Mouse (Mus musculus) CH12.LX (cell line): ENCODE data around the gene Timm13. TPM values are rescaled to one million over a fixed set of nuclear protein-coding genes. Genes with fewer than 3 reads are reported as not detected.

Experiments
- DNase-seq: peaks from one replicate; pipeline ENCODE4 v3.0.0-alpha.2; 2013; ENCODE audit errors: extremely low read depth
- H3K27ac ChIP-seq: 2 replicates; pipeline ENCODE4 v1.5.1; 2012; ENCODE audit warnings: low read depth, mild to moderate bottlenecking, control low read depth, moderate library complexity; ENCODE audit not compliant: insufficient read depth
- H3K27me3 ChIP-seq: replicated peaks from 2 replicates; pipeline ENCODE3; 2012; ENCODE audit warnings: inconsistent platforms
- H3K36me3 ChIP-seq, 2 experiments: replicated peaks in 1 of 2; 2 replicates each; pipeline versions ENCODE3 to v1.6.1; 2012; ENCODE audit warnings: inconsistent platforms in 1 of 2, low read length in 1 of 2, mild to moderate bottlenecking in 1 of 2, mixed read lengths in 1 of 2, moderate library complexity in 1 of 2; ENCODE audit not compliant: control insufficient read depth in 1 of 2, insufficient read depth in 1 of 2
- H3K4me1 ChIP-seq, 2 experiments: 2 replicates each; pipeline ENCODE4 v1.6.1; 2012; ENCODE audit warnings: inconsistent platforms in 1 of 2, moderate library complexity in 1 of 2; ENCODE audit not compliant: insufficient read depth in 2 of 2, control insufficient read depth in 1 of 2
- H3K4me2 ChIP-seq: 2 replicates; pipeline ENCODE4 v1.6.1; 2012; ENCODE audit warnings: low read depth, mild to moderate bottlenecking, control low read depth; ENCODE audit not compliant: poor library complexity, insufficient read depth, severe bottlenecking
- H3K4me3 ChIP-seq, 3 experiments: fragments of 150-350 bp in 1 of 3; sonication (generic) in 1 of 3; replicated peaks in 1 of 3; 2 replicates each; pipeline versions ENCODE3 to v1.5.1; 2011 to 2012; ENCODE audit warnings: low read depth in 2 of 3, low read length in 2 of 3, mild to moderate bottlenecking in 2 of 3, moderate library complexity in 2 of 3, control low read depth in 1 of 3, improper control_type of control experiment in 1 of 3, inconsistent platforms in 1 of 3, mixed read lengths in 1 of 3; ENCODE audit not compliant: poor library complexity in 1 of 3
- H3K79me2 ChIP-seq: replicated peaks from 2 replicates; pipeline ENCODE4 v1.6.1; 2012; ENCODE audit warnings: mild to moderate bottlenecking, moderate library complexity; ENCODE audit not compliant: control insufficient read depth, poor library complexity, insufficient read depth, severe bottlenecking; ENCODE audit errors: extremely low read depth
- H3K9ac ChIP-seq: 2 replicates; pipeline ENCODE4 v1.6.1; 2012; ENCODE audit warnings: low read depth, mild to moderate bottlenecking, control low read depth, moderate library complexity; ENCODE audit not compliant: insufficient read depth
- H3K9me3 ChIP-seq: replicated peaks from 2 replicates; pipeline ENCODE3; 2012; ENCODE audit warnings: low read length, inconsistent platforms, mixed read lengths
- CHD1 ChIP-seq: IDR thresholded peaks from 2 replicates; pipeline ENCODE4 v1.6.1; 2012; ENCODE audit warnings: low read depth, low read length, improper control_type of control experiment, inconsistent platforms
- CHD2 ChIP-seq: IDR thresholded peaks from 2 replicates; pipeline ENCODE4 v1.6.1; 2011; ENCODE audit warnings: low read length, improper control_type of control experiment
- CTCF ChIP-seq, 2 experiments: IDR thresholded peaks in 1 of 2; conservative IDR thresholded peaks in 1 of 2; 2 replicates each; pipeline ENCODE4 v1.5.1; 2011 to 2012; ENCODE audit warnings: low read depth in 2 of 2, low read length in 2 of 2, improper control_type of control experiment in 1 of 2, inconsistent platforms in 1 of 2, mild to moderate bottlenecking in 1 of 2, moderate library complexity in 1 of 2
- ETS1 ChIP-seq: conservative IDR thresholded peaks from 2 replicates; pipeline ENCODE4 v1.6.1; 2012; ENCODE audit warnings: low read depth, mild to moderate bottlenecking, inconsistent platforms, low read length, improper control_type of control experiment, moderate library complexity
- GABPA ChIP-seq: IDR thresholded peaks from 2 replicates; pipeline ENCODE4 v1.6.1; 2012; ENCODE audit warnings: low read depth, low read length, improper control_type of control experiment, inconsistent platforms; ENCODE audit not compliant: insufficient replicate concordance
- IRF4 ChIP-seq: IDR thresholded peaks from 2 replicates; pipeline ENCODE4 v1.6.1; 2014; ENCODE audit warnings: low read depth, mild to moderate bottlenecking, inconsistent platforms, low read length, improper control_type of control experiment
- JUN ChIP-seq: IDR thresholded peaks from 2 replicates; pipeline ENCODE4 v1.6.1; 2011; ENCODE audit warnings: low read depth, mild to moderate bottlenecking, low read length, improper control_type of control experiment, moderate library complexity; ENCODE audit not compliant: insufficient read depth
- JUND ChIP-seq: conservative IDR thresholded peaks from 2 replicates; pipeline ENCODE4 v1.6.1; 2011; ENCODE audit warnings: low read depth, low read length, improper control_type of control experiment
- KAT2A ChIP-seq: IDR thresholded peaks from 2 replicates; pipeline ENCODE4 v1.6.1; 2012; ENCODE audit warnings: low read length, improper control_type of control experiment, inconsistent platforms; ENCODE audit not compliant: insufficient replicate concordance
- MAFK ChIP-seq: IDR thresholded peaks from 2 replicates; pipeline ENCODE4 v1.6.1; 2011; ENCODE audit warnings: low read length, improper control_type of control experiment; ENCODE audit not compliant: insufficient replicate concordance
- MAX ChIP-seq: IDR thresholded peaks from 2 replicates; pipeline ENCODE4 v1.6.1; 2011; ENCODE audit warnings: low read length, improper control_type of control experiment
- NELFE ChIP-seq: IDR thresholded peaks from 2 replicates; pipeline ENCODE4 v1.6.1; 2011; ENCODE audit warnings: low read depth, low read length, improper control_type of control experiment
- NRF1 ChIP-seq: IDR thresholded peaks from 2 replicates; pipeline ENCODE4 v1.6.1; 2014; ENCODE audit warnings: low read depth, mild to moderate bottlenecking, inconsistent platforms, low read length, improper control_type of control experiment, moderate library complexity
- PAX5 ChIP-seq: IDR thresholded peaks from 2 replicates; pipeline ENCODE4 v1.6.1; 2012; ENCODE audit warnings: low read length, inconsistent platforms, mixed read lengths
- POLR2A ChIP-seq: IDR thresholded peaks from 2 replicates; pipeline ENCODE4 v1.6.1; 2011; ENCODE audit warnings: low read depth, mild to moderate bottlenecking, improper control_type of control experiment, low read length
- POLR2AphosphoS2 ChIP-seq: IDR thresholded peaks from 2 replicates; pipeline ENCODE4 v1.6.1; 2011; ENCODE audit warnings: low read depth, low read length, improper control_type of control experiment
- RCOR1 ChIP-seq: conservative IDR thresholded peaks from 2 replicates; pipeline ENCODE4 v1.6.1; 2012; ENCODE audit warnings: low read depth, mild to moderate bottlenecking, inconsistent platforms, low read length, improper control_type of control experiment
- SIN3A ChIP-seq: IDR thresholded peaks from 2 replicates; pipeline ENCODE4 v1.6.1; 2012; ENCODE audit warnings: low read length, improper control_type of control experiment, inconsistent platforms
- TBP ChIP-seq: conservative IDR thresholded peaks from 2 replicates; pipeline ENCODE4 v1.6.1; 2011; ENCODE audit warnings: low read depth, low read length, improper control_type of control experiment
- TCF12 ChIP-seq: IDR thresholded peaks from 2 replicates; pipeline ENCODE4 v1.6.1; 2014; ENCODE audit warnings: low read depth, mild to moderate bottlenecking, inconsistent platforms, low read length, improper control_type of control experiment
- UBTF ChIP-seq: IDR thresholded peaks from 2 replicates; pipeline ENCODE4 v1.6.1; 2012; ENCODE audit warnings: low read depth, mild to moderate bottlenecking, inconsistent platforms, low read length, improper control_type of control experiment, moderate library complexity
- USF1 ChIP-seq: IDR thresholded peaks from 2 replicates; pipeline ENCODE4 v1.6.1; 2014; ENCODE audit warnings: low read depth, mild to moderate bottlenecking, inconsistent platforms, low read length, improper control_type of control experiment
- USF2 ChIP-seq: conservative IDR thresholded peaks from 2 replicates; pipeline ENCODE4 v1.6.1; 2011; ENCODE audit warnings: low read depth, low read length, improper control_type of control experiment
- ZMIZ1 ChIP-seq: IDR thresholded peaks from 2 replicates; pipeline ENCODE4 v1.6.1; 2012; ENCODE audit warnings: low read depth, mild to moderate bottlenecking, inconsistent platforms, low read length, improper control_type of control experiment
- dilution Hi-C: fragments of 300-500 bp; cut with MboI; formaldehyde crosslinking; loops from 2 replicates; pipeline ENCODE4 v1.14.3; 2020; ENCODE audit warnings: low sequenced_read_pairs; ENCODE audit not compliant: extremely low pct_unique_long_range_greater_than_20kb, extremely low pct_ligation_motif_present
- in situ Hi-C: fragments of 300-500 bp; cut with MboI; formaldehyde crosslinking; loops from 3 replicates; pipeline ENCODE4 v1.14.3; 2019; ENCODE audit warnings: low sequenced_read_pairs, low pct_ligation_motif_present, low pct_unique_long_range_greater_than_20kb, mixed read lengths
- polyA plus RNA-seq: library from polyadenylated mRNA; unstranded; fragments of >175 nt; gene quantifications from 2 replicates; pipeline ENCODE4 v1.2.1, GENCODE M21; 2012; ENCODE audit warnings: low read depth; ENCODE audit not compliant: insufficient read length
- total RNA-seq, 2 experiments: library from RNA; depleted of rRNA; stranded (reverse); fragments of 300-350 nt in 1 of 2; fragments of >200 nt in 1 of 2; gene quantifications; 2 replicates each; pipeline ENCODE4 v1.2.3; 2012 to 2014

Timm13 gene
- total and polyA plus RNA-seq, 3 experiments, result 137 to 292 (median 279) TPM

GRCm38 (mm10) chr10:80925472-80925871 is 24.7 kb upstream of the Timm13 start:
- Histone ChIP-seq H3K27me3 (peaks cover 22% of the 10 kb centered on the region), H3K4me3 (no peak overlapping the region), H3K9me3 (peaks cover 3% of the 10 kb centered on the region), H3K4me2 (no peak overlapping the region), H3K79me2 (peaks cover 5% of the 10 kb centered on the region), H3K36me3 (no peaks in the 10 kb centered on the region), H3K27ac (no peak overlapping the region), H3K9ac (no peak overlapping the region), H3K4me1 (peaks cover 0 to 16% of the 10 kb centered on the region in 2 experiments; a peak in 2 of 4 replicates)
- TF ChIP-seq POLR2AphosphoS2, result no peak
- no peak for TF ChIP-seq SIN3A
- no peak for TF ChIP-seq RCOR1
- no peak for TF ChIP-seq UBTF
- no peak for TF ChIP-seq IRF4
- TF ChIP-seq JUND, result no peak
- no peak for TF ChIP-seq USF1
- no peak for TF ChIP-seq CHD1
- TF ChIP-seq KAT2A, result no peak
- TF ChIP-seq ZMIZ1, result no peak
- TF ChIP-seq NRF1, result no peak
- no peak for TF ChIP-seq CTCF (conservative IDR thresholded peaks at IDR 0.05 in 1 of 2, IDR thresholded peaks at IDR 0.05 in 1 of 2; ENCODE audit: low read depth in 2 of 2, low read length in 2 of 2)
- no peak for TF ChIP-seq POLR2A
- TF ChIP-seq MAFK, result no peak
- TF ChIP-seq ETS1, result no peak
- TF ChIP-seq USF2, result no peak
- TF ChIP-seq TCF12, result no peak
- TF ChIP-seq CHD2, result no peak
- no peak for TF ChIP-seq NELFE
- no peak for TF ChIP-seq PAX5
- dilution Hi-C loops, result no loop called here
- in situ Hi-C loops, result loop anchor here (5.0 to 10.0 kb wide), 2 partner anchors 67 to 239 kb away; partner anchors contain the start of gene Pias4
- no peak for DNase-seq

DNA sequence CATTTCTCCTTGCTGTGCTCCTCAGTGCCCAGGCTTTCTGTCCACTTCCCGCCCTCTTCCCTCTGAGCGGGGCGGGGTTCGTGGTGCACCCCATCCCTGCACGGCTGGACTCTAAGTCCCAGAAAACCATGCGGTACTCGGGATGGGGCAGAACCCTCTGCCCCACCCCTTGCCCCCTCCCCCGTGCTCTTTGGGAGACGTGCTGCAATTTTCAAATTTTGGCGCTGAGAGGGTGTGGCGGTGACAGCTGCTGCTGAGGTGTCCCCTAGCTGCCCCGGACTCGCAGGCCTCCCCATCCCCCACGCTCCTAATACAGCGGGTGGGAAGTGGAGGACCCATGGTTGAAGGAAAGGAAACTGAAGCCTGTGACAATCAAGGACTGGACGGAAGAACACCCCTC is 21.2 kb upstream of the Timm13 start:
- Histone ChIP-seq H3K4me3 (no peak overlapping the region), H3K27ac (no peak overlapping the region)

More for the DNA sequence above, 21.2 kb upstream of the Timm13 start:
- no peaks in the 10 kb centered on the region for H3K79me2 ChIP-seq
- H3K9ac ChIP-seq, result no peak overlapping the region
- peaks cover 3 to 10% of the 10 kb centered on the region in 2 experiments; a peak in 2 of 4 replicates for H3K4me1 ChIP-seq
- no peak overlapping the region for H3K4me2 ChIP-seq
- in situ Hi-C loops (loop anchor here (10.0 kb wide), 1 partner anchor 243 kb away; the partner anchor contains the start of gene Pias4), dilution Hi-C loops (no loop called here)
- H3K36me3 ChIP-seq, result no peaks in the 10 kb centered on the region
- DNase-seq, result no peak
- H3K27me3 ChIP-seq, result peaks cover 37% of the 10 kb centered on the region
- TF ChIP-seq ETS1 (no peak), GABPA (no peak), KAT2A (no peak), IRF4 (no peak), TBP (no peak), MAX (no peak), JUN (no peak), NRF1 (no peak), POLR2AphosphoS2 (no peak)
- TF ChIP-seq, all 38 proteins: peak for 0
- H3K9me3 ChIP-seq, result peaks cover 3% of the 10 kb centered on the region
